19 mouse cellular contexts compared by ENCODE assay signal in the genomic region with DNA sequence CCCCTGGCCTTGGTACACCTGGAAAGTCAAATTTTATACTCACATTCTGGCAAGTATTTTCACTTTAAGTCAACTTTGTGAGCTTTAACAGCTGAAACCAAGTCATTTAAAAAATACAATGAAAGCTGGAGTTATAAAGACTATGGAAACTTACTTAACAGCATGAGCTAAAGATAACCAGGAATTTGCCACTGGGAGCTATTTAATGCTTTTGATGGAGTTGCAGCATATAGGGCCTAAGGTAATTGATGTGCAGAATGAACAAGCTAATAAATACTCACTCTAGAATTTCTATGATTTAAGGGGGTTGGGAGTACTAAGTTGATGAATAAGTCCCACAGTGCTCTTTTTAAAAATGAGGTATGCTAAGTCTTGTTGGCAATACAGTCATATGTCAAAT.
A peak's percentile ranks its signal among the peaks of the same experiment; 100 is the strongest.
DNase-seq lines count a peak whose midpoint lies in the region; ATAC-seq and TF ChIP-seq lines count a peak whose summit lies in the region.
"Had no signal": no experiment of that assay in that cellular context is flagged by ENCODE, and none has a peak within 500 bp of the region (broad histone marks: within the 10 kb centered on the region; RNA-seq: fewer than 3 reads in every experiment).

No protein-coding gene starts in this region.

- no peak for TF ChIP-seq POLR2A in limb, embryonic 14.5 days (IDR thresholded peaks at IDR 0.05; ENCODE audit: borderline replicate concordance, extremely low read depth, insufficient read depth, insufficient read length)

- no peak overlapping the region for H3K27ac ChIP-seq in limb, embryonic 13.5 days
- H3K27ac ChIP-seq in limb, embryonic 10.5 days: no peak overlapping the region
- no peak overlapping the region for H3K27ac ChIP-seq in limb, embryonic 14.5 days (replicated peaks; ENCODE audit: low read depth, low read length)

- H3K4me1 ChIP-seq in limb, embryonic 13.5 days: peaks cover 2% of the 10 kb centered on the region; the same call in 1 of the 2 replicates
- no peaks in the 10 kb centered on the region for H3K4me1 ChIP-seq in limb, embryonic 10.5 days
- peaks cover 5% of the 10 kb centered on the region; the same call in 1 of the 2 replicates for H3K4me1 ChIP-seq in limb, embryonic 14.5 days (ENCODE audit: control insufficient read depth, insufficient read depth, low read length)

- no peaks in the 10 kb centered on the region for H3K9me3 ChIP-seq in limb, embryonic 13.5 days
- no peaks in the 10 kb centered on the region for H3K9me3 ChIP-seq in limb, embryonic 10.5 days (replicated peaks)
- H3K9me3 ChIP-seq in limb, embryonic 14.5 days (ENCODE audit: control insufficient read depth, low read length): no peaks in the 10 kb centered on the region
- H3K9me3 ChIP-seq: G1E had no signal

- no peaks in the 10 kb centered on the region for H3K36me3 ChIP-seq in limb, embryonic 13.5 days
- no peaks in the 10 kb centered on the region for H3K36me3 ChIP-seq in limb, embryonic 10.5 days
- H3K36me3 ChIP-seq in limb, embryonic 14.5 days (ENCODE audit: control insufficient read depth, insufficient read depth, low read length): no peaks in the 10 kb centered on the region
- H3K36me3 ChIP-seq: G1E had no signal

- H3K27me3 ChIP-seq in limb, embryonic 13.5 days: no peaks in the 10 kb centered on the region
- H3K27me3 ChIP-seq in limb, embryonic 10.5 days (ENCODE audit: low read depth, poor library complexity, severe bottlenecking): no peaks in the 10 kb centered on the region
- H3K27me3 ChIP-seq in limb, embryonic 14.5 days (ENCODE audit: control insufficient read depth, insufficient read depth, low read length): no peaks in the 10 kb centered on the region
- H3K27me3 ChIP-seq: CH12.LX, Patski had no signal

- no peak for DNase-seq in limb, embryonic 10.5 days (ENCODE audit: low spot score)
- peak; percentile 64 for DNase-seq in limb, embryonic 14.5 days (ENCODE audit: low spot score)
- DNase-seq in lung, postnatal 4 days: no peak
- DNase-seq: adrenal gland, adult 2 months; adrenal gland, adult 8-10 months; adrenal gland, postnatal 10 days; adrenal gland, postnatal 14 days; adrenal gland, postnatal 25 days; adrenal gland, postnatal 36 days; B cell, adult 2 months; cerebellum, adult 11 months; cerebellum, adult 11-12 months; cerebellum, adult 18-20 months had no signal

- ATAC-seq in limb, embryonic 13.5 days (ENCODE audit: low FRiP score, low read depth): peak; percentile 76
- ATAC-seq in limb, embryonic 14.5 days (ENCODE audit: low FRiP score, low read depth): peak; percentile 65; the same call in 1 of the 2 replicates
- ATAC-seq: activated CD4-positive, CD25-positive, alpha-beta regulatory T cell, adult 4 months; CD4-positive, CD25-positive, alpha-beta regulatory T cell, adult 4 months; Patski had no signal

- H3K4me3 ChIP-seq in limb, embryonic 13.5 days: no peak overlapping the region
- no peak overlapping the region for H3K4me3 ChIP-seq in limb, embryonic 10.5 days
- no peak overlapping the region for H3K4me3 ChIP-seq in limb, embryonic 14.5 days (replicated peaks; ENCODE audit: low read length)

- H3K4me2 ChIP-seq in limb, embryonic 13.5 days (replicated peaks): no peak overlapping the region
- no peak overlapping the region for H3K4me2 ChIP-seq in limb, embryonic 14.5 days (replicated peaks; ENCODE audit: low read depth, low read length, severe bottlenecking)

- H3K9ac ChIP-seq in limb, embryonic 13.5 days: no peak overlapping the region
- H3K9ac ChIP-seq in limb, embryonic 14.5 days (ENCODE audit: low read depth, low read length, severe bottlenecking): no peak overlapping the region
